Mouse (Mus musculus) ovary, postnatal 14 days (tissue): ENCODE measurements around the gene Olfr893.
"Not testable (repeated sequence)": the region's sequence is repeated elsewhere in the genome, so short reads cannot be mapped to it uniquely, and the experiment has no call there.

Experiments
- DNase-seq: peaks from one replicate; pipeline ENCODE4 v3.0.0; 2022; ENCODE audit warnings: low spot score

Gene Olfr893

DNA sequence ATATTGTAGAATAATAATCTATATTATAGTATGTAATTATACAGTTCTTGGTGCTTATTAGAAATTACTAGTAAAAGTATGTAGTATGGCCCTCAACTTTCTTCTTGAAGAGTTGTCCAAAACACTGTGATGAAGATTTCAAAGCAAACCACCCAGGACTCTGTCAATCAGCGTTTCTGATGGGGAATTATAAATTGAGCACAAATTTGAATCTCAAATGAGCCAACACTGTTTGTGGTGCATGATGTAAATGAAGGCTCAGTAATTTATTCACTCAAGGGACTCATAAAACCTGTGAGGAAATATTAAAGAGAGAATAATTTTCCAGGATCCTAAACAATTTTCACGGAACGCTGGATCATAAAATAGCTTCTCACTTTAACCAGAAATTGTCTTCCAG lies at the start of gene Olfr893:
TSS of gene Olfr893 (plus strand) at position 301 of the 400 bp plus-strand sequence.
- no peak for DNase-seq

GRCm38 (mm10) chr9:38168341-38168740 lies 39.8 kb upstream of the Olfr893 start:
- not testable (repeated sequence) for DNase-seq

DNA sequence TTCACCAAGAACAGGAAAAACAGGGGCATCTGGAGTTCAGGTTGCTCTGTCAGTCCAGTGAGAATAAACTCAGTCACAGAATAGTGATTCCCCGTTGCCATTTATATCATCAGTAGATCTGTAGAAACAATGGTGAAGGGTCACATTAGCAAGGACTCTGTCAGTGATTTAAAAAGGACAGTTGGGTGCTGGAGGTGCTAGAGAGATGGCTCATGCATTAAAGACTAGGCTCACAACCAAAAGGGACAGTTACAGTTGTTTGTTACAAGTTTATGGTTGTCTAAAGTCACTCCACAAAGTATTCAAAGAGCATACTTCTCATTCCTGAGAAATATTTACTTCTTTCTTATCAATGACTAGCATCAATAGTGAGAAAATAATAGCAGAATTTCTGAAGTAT lies 27.4 kb upstream of the Olfr893 start, which contains the start of gene Olfr891:
TSS of gene Olfr891 (minus strand) at position 101 of the 400 bp plus-strand sequence.
- no peak for DNase-seq

GRCm38 (mm10) chr9:38217755-38218154 lies 9.6 kb downstream of the Olfr893 start, which contains the start of gene Olfr894:
Olfr894 (plus strand) TSS chr9:38218055.
- no peak for DNase-seq

GRCm38 (mm10) chr9:38252474-38252873 lies 44.3 kb downstream of the Olfr893 start, which contains the start of gene Olfr143:
Olfr143 (plus strand) TSS chr9:38252774.
- no peak for DNase-seq
